Mouse (Mus musculus) midbrain, embryonic 10.5 days (tissue): Measurements from ENCODE around the gene Mgat4a. TPM values are rescaled to one million over a fixed set of nuclear protein-coding genes. Genes with fewer than 3 reads are reported as not detected.

ENCODE experiments used
- DNase-seq: peaks from one replicate; pipeline ENCODE4 v3.0.0-alpha.2; 2017; ENCODE audit warnings: low spot score
- H3K27ac ChIP-seq: fragments of 300-500 bp; sonication (generic); replicated peaks from 2 replicates; pipeline ENCODE4 v1.5.1; 2016; ENCODE audit warnings: mild to moderate bottlenecking
- H3K27me3 ChIP-seq: fragments of 300-500 bp; sonication (generic); 2 replicates; pipeline ENCODE4 v1.6.1; 2016; ENCODE audit warnings: low read depth, mild to moderate bottlenecking; ENCODE audit not compliant: poor library complexity, severe bottlenecking
- H3K36me3 ChIP-seq: fragments of 300-500 bp; sonication (generic); 2 replicates; pipeline ENCODE4 v1.6.1; 2016; ENCODE audit warnings: mild to moderate bottlenecking, moderate library complexity
- H3K4me1 ChIP-seq: fragments of 300-500 bp; sonication (generic); 2 replicates; pipeline ENCODE4 v1.6.1; 2016
- H3K4me3 ChIP-seq: fragments of 300-500 bp; sonication (generic); 2 replicates; pipeline ENCODE4 v1.5.1; 2016; ENCODE audit warnings: mild to moderate bottlenecking, moderate library complexity
- H3K9me3 ChIP-seq: fragments of 300-500 bp; sonication (generic); replicated peaks from 2 replicates; pipeline ENCODE4 v1.6.1; 2016; ENCODE audit warnings: mild to moderate bottlenecking
- WGBS: fragments of 180-500 bp; shearing (Covaris S2); methylation state at CpG from one replicate; pipeline ENCODE4 v1.1.7; 2016; 5-methylcytosine and 5-hydroxymethylcytosine counted together
- polyA plus RNA-seq: library from polyadenylated mRNA; unstranded; fragments of >200 nt; fragmentation: Nextera tagmentation; extraction: Ambion mirVana; gene quantifications from 2 replicates; pipeline ENCODE4 v1.2.1, GENCODE M21; 2016

The Mgat4a gene
- polyA plus RNA-seq, 1 experiment from 2014 or later, result 1.5 TPM

DNA sequence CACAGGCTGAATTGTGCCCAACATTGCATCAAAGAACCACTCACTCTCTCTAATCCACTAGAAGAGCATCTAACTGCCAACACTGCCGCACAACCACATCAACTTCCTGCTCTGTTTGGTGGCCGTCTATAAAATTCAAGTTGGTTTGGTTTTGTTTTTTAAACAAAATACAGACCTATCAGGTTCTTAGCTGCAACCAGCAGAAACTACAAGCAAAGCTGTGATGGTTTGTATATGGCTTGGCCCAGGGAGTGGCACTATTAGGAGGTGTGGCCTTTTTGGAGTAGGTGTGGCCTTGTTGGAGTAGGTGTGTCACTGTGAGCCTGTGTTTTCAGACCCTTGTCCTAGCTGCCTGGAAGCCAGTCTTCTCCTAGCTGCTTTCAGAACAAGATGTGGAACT is 59.5 kb downstream of the Mgat4a start:
- no peak overlapping the region for H3K4me3 ChIP-seq
- 91% methylated on average over 2 of the region's 2 CpGs for WGBS
- H3K27ac ChIP-seq, result no peak overlapping the region

DNA sequence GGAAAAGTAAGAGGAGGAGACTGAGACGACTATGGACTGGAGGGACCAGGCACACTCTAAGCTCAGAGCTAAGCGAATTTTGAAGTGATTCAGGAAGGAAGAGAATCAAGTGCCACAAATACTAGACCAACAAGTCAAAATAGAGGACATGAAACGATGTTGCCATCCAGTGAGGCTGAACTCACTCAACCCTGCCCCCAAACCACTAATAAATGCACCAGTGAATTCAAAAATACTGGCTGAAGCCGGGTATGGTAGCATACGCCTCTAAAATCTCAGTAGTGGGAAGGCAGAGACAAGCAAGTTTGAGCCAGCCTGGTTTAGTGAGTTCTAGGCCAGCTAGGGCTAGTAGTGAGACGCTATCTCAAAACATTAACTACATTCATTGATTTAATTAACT is 60.1 kb downstream of the Mgat4a start:
- Histone ChIP-seq H3K27ac (no peak overlapping the region), H3K4me3 (no peak overlapping the region), H3K36me3 (no peaks in the 10 kb centered on the region), H3K4me1 (no peaks in the 10 kb centered on the region), H3K9me3 (no peaks in the 10 kb centered on the region), H3K27me3 (no peaks in the 10 kb centered on the region)
- WGBS, result 93% methylated on average over 6 of the region's 6 CpGs
- DNase-seq, result no peak

More for the DNA sequence above, 59.5 kb downstream of the Mgat4a start:
- no peaks in the 10 kb centered on the region for H3K27me3 ChIP-seq
- no peaks in the 10 kb centered on the region for H3K4me1 ChIP-seq
- no peaks in the 10 kb centered on the region for H3K9me3 ChIP-seq
- no peak for DNase-seq
- H3K36me3 ChIP-seq, result no peaks in the 10 kb centered on the region

DNA sequence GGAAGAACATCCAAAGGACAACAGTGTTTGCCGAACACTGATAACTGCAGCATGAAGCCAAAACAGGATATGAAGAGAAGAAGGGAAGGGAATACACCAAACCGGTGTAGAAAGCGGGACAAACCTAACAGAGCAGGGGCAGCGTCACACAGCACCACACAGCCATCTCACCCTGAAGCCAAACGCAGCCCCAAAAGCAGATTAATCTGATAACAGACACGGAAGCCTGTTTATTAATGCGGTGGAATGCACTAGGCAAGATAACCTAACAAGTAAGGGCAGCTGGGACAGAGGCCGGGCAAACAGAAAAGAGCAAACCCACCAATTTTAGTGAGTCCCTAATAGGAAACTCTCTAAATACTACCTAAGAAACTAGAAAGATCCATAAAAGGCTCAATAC is 61.1 kb downstream of the Mgat4a start:
- no peaks in the 10 kb centered on the region for H3K27me3 ChIP-seq
- H3K27ac ChIP-seq, result no peak overlapping the region
- 88% methylated on average over 8 of the region's 8 CpGs for WGBS
- H3K4me3 ChIP-seq, result no peak overlapping the region
- no peaks in the 10 kb centered on the region for H3K9me3 ChIP-seq
- DNase-seq, result no peak
- H3K36me3 ChIP-seq, result no peaks in the 10 kb centered on the region
- no peaks in the 10 kb centered on the region for H3K4me1 ChIP-seq

DNA sequence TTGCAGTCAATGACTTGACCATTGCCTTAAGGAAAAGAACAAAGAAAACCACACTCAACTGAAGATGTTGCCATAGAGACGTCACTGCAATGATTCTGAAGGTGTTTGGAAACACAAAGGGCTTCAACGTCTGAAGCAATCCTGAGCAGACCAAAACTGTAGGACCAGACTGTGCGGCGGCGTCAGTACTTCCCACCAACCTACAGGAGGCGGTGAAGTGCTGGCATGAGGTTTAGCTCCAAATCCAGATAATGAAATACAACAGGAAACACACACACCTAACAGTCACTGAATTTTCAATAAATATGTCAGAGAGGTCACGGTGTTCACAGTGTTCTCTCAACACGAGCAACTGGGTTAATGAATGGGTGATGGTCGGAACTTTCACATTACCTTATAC is 61.7 kb downstream of the Mgat4a start:
- DNase-seq, result no peak
- H3K4me3 ChIP-seq, result no peak overlapping the region

DNA sequence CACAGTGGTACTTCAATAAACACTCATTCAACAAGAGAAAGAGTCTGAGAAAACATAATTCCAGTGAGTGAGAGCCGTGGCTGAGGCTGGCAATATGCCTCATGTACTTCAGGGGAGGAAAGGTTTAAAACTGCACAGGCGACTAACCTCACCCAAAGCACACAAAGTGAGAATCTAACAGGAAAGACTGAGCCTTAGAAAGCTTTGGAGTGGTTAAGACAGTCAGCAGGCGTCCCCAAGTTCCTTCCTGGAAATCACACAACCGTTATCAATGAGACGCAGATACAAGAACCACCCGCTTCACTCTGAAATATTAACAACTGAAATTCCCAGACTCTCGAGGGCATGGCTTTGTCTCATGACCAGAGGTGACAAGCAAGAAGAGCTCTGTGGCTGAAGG is 62.4 kb downstream of the Mgat4a start:
- H3K36me3 ChIP-seq, result no peaks in the 10 kb centered on the region
- no peaks in the 10 kb centered on the region for H3K4me1 ChIP-seq
- H3K4me3 ChIP-seq, result no peak overlapping the region
- H3K27ac ChIP-seq, result no peak overlapping the region
- no peak for DNase-seq
- H3K9me3 ChIP-seq, result no peaks in the 10 kb centered on the region
- 84% methylated on average over 7 of the region's 7 CpGs for WGBS
- H3K27me3 ChIP-seq, result no peaks in the 10 kb centered on the region

More for the DNA sequence above, 61.7 kb downstream of the Mgat4a start:
- Histone ChIP-seq H3K9me3 (no peaks in the 10 kb centered on the region), H3K36me3 (no peaks in the 10 kb centered on the region), H3K27ac (no peak overlapping the region), H3K27me3 (no peaks in the 10 kb centered on the region), H3K4me1 (no peaks in the 10 kb centered on the region)
- 77% methylated on average over 9 of the region's 9 CpGs for WGBS

DNA sequence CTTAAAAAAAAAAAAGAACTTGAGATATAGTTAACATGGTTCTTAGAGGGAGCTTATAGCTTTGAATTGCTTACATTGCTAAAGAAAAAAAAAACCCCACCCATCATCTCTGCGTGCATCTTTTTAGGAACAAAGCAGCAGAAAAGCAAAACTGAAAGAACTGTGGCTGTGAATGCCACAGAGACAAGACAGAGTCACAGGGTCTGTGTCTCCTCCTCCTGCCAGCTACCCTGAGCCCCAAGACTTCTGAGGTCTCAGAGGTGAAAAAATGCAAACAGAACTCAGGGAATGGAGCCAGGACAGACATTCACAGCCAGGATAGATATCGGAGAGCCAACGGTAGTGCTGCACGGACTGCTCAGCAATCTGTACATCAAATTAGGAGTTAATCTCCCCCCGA is 62.9 kb downstream of the Mgat4a start:
- no peak overlapping the region for H3K4me3 ChIP-seq
- H3K9me3 ChIP-seq, result no peaks in the 10 kb centered on the region
- no peaks in the 10 kb centered on the region for H3K36me3 ChIP-seq
- no peaks in the 10 kb centered on the region for H3K4me1 ChIP-seq
- DNase-seq, result no peak
- 89% methylated on average over 5 of the region's 5 CpGs for WGBS
- H3K27ac ChIP-seq, result no peak overlapping the region
- no peaks in the 10 kb centered on the region for H3K27me3 ChIP-seq

DNA sequence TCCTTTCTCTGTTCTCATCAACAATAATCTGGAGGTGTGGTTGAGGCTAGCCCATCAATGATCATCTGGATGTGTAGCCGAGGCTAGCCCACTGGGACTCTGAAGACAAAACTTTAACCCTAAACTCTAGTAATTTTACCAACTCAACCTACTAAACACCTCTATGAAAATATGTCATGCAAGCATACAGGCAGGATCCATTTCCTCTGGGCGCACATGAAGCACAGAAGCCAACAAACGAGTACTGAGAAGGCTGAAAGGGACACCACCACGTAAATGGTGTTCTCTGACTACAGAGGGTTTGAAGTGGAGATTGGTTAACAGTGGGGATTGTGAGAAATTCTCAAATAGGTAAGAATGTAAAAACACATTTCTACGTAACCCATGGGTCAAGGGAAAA is 63.6 kb downstream of the Mgat4a start:
- H3K9me3 ChIP-seq, result no peaks in the 10 kb centered on the region
- WGBS, result 93% methylated on average over 5 of the region's 5 CpGs
- no peak overlapping the region for H3K27ac ChIP-seq

DNA sequence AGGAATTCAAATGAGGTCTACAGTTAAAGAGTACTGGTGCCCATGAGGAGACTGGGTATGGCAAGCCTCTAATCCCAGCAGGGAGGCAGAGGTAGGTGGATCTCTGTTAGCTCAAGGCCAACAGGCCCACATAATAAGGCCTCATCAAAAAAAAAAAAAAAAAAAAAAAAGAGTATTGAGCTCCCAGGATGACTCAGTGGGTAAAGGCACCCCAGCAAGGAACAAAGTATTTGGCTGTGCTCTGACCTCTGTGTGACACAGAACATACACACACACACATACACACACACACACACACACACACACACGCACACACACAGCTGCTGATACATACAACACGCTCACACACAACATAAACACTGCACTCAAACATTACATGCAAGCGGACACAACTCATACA is 65.5 kb downstream of the Mgat4a start:
- no peak overlapping the region for H3K4me3 ChIP-seq
- no peaks in the 10 kb centered on the region for H3K36me3 ChIP-seq
- 89% methylated on average over 3 of the region's 3 CpGs for WGBS
- no peak for DNase-seq
- H3K27me3 ChIP-seq, result no peaks in the 10 kb centered on the region
- no peaks in the 10 kb centered on the region for H3K9me3 ChIP-seq
- no peak overlapping the region for H3K27ac ChIP-seq
- no peaks in the 10 kb centered on the region for H3K4me1 ChIP-seq

More for the DNA sequence above, 63.6 kb downstream of the Mgat4a start:
- no peak overlapping the region for H3K4me3 ChIP-seq
- H3K4me1 ChIP-seq, result no peaks in the 10 kb centered on the region
- H3K36me3 ChIP-seq, result no peaks in the 10 kb centered on the region
- DNase-seq, result no peak
- no peaks in the 10 kb centered on the region for H3K27me3 ChIP-seq

DNA sequence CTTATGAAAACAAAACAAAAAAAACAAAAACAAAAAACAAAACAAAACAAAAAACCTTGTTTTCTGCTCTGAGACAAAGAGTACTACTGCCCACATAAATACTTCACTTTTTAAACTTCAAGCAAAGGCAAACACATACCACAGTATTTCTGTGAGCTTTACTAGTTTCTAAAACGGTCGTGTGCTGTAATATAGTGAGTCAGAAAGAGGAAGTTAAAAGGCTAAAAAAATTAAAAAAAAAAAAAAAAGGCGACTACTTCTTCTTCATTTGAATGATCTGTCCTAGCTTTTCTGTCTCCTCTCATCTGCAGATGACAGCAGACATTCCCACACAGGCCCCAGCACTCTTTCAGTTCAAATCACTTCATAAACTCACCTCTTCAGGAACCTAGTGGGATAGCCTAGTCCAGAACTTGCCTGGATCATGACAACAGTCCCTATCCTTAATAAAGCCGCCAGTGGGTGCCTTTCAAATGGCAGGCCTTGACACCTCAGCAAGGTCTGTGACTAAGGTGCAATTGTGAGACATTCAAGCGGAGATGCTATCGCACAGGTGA is 66.1 kb downstream of the Mgat4a start:
- Histone ChIP-seq H3K4me1 (no peaks in the 10 kb centered on the region), H3K4me3 (no peak overlapping the region), H3K27me3 (no peaks in the 10 kb centered on the region), H3K36me3 (no peaks in the 10 kb centered on the region), H3K27ac (no peak overlapping the region), H3K9me3 (no peaks in the 10 kb centered on the region)
- WGBS, result 90% methylated on average over 6 of the region's 6 CpGs
- no peak for DNase-seq

DNA sequence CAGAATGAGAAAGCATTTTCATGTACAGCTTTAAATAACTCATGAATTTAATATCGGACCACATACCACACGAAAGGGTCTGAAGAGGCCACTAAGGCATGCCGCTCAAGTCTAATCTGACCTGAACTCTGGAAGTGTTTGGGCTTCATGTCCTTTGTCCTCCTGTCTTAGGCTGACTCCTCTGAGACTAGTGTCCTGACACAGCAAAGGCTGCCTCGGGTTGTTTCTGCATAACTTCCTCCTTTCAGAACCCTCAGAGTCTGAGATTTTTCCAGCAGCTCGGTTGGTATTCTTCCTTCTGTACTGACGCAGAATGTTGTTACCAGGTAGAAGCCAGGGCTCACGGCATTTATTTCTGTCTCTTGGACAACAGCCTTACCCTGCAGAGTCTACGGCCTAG is 66.8 kb downstream of the Mgat4a start:
- Histone ChIP-seq H3K4me3 (no peak overlapping the region), H3K4me1 (no peaks in the 10 kb centered on the region), H3K27ac (no peak overlapping the region), H3K36me3 (no peaks in the 10 kb centered on the region), H3K9me3 (no peaks in the 10 kb centered on the region), H3K27me3 (no peaks in the 10 kb centered on the region)
- WGBS, result 88% methylated on average over 8 of the region's 8 CpGs
- no peak for DNase-seq

DNA sequence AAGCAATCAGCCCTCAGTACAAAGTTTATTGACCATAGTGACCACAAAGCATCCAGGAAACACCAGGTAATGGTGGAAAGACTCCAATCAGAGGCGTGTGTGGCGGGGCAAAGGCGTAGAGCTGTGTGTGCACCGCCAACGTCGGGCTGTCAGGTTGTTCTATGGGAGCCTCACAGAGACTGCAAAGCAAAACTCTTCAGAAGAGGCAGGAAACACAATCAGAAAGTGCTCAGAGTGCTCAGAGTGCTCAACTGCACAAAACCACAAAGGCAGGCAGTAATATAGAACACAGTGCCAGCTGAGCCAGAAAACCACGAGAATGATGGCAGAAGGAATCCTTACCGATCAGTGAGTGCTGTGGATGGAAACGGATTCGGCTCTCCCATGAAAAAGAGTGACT is 67.6 kb downstream of the Mgat4a start:
- Histone ChIP-seq H3K4me3 (no peak overlapping the region), H3K4me1 (no peaks in the 10 kb centered on the region), H3K9me3 (no peaks in the 10 kb centered on the region), H3K36me3 (no peaks in the 10 kb centered on the region), H3K27ac (no peak overlapping the region), H3K27me3 (no peaks in the 10 kb centered on the region)
- 89% methylated on average over 10 of the region's 10 CpGs for WGBS
- DNase-seq, result no peak

DNA sequence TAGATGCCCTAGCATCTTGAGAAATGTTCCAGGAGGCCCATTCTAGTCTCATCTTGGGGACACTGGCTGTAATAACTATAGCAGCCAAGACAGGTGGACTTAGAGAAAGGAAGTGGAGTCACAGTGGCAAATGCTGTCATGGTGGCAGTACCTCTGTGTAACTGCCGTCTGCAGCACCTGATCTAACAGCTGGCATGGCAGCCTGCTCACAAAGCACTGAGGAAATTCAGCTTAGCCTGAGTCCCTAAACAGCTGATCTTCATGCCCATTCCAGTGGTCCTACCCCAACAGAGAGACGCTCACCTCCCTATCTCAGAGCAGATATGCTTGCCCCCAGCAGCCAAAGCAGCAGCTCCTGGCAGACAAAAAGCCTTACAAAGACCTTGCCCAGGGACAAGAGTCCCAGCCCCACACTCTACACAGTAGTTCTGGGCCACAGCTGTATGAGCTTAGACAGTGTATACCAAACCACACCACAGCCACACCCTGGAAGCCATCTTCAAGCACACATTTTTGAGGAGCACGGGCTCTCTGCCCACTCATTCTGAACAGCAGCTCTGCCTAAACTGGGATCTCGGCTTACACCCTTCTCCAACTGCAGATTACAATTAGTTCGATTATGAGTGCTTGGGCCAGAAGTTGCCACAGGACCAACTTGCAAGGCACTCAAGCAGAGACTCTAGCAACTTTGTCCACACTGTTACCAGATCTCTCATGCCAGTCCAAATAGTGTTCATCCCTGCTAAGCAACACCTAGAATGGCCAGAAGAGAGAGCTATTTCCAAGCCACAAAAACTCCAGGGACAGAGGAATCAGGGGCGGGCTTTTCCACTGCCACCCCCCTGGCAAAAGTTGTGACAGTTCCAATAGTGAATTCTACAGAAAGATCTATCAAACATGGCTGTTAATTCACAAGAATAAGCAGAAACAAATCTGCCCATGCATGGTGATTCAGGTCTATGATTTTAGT is 69.4 kb downstream of the Mgat4a start:
- Histone ChIP-seq H3K4me3 (no peak overlapping the region), H3K27ac (no peak overlapping the region), H3K4me1 (no peaks in the 10 kb centered on the region), H3K36me3 (no peaks in the 10 kb centered on the region), H3K27me3 (no peaks in the 10 kb centered on the region), H3K9me3 (no peaks in the 10 kb centered on the region)
- no peak for DNase-seq
- 88% methylated on average over 6 of the region's 6 CpGs for WGBS

DNA sequence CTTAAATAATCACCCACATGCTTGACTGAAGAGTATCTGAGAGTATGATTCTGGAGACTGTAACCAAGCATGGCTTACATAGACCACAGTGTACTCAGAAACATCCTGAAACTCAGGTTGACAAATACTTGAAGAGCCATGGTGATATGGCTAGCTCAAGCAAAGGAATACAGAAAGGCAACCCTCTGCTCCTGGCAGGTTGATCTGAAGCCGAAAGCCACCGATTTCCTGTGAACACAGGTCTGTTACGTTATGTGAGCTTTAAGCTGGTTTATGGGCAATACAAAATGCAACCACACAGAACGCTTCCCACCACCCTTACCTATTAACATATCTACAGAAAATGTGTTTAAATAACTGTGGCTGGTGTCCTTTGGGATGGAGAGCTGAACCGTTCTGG is 71.8 kb downstream of the Mgat4a start:
- 93% methylated on average over 5 of the region's 5 CpGs for WGBS
- no peak overlapping the region for H3K27ac ChIP-seq
- H3K36me3 ChIP-seq, result no peaks in the 10 kb centered on the region
- DNase-seq, result no peak
- no peaks in the 10 kb centered on the region for H3K9me3 ChIP-seq
- H3K27me3 ChIP-seq, result no peaks in the 10 kb centered on the region
- H3K4me3 ChIP-seq, result no peak overlapping the region
- H3K4me1 ChIP-seq, result no peaks in the 10 kb centered on the region
